Mouse (Mus musculus) c-Kit-positive CD71-positive TER-119-negative erythroid progenitor cells, embryonic 14.5 days (primary cell): ENCODE data around the gene Glyatl3.

Experiments used
- DNase-seq: peaks from one replicate; pipeline ENCODE4 v3.0.0-alpha.2; 2013; ENCODE audit warnings: low read depth

Gene Glyatl3

GRCm38 (mm10) chr17:40914250-40914649, at the start of gene Glyatl3:
Glyatl3 (minus strand) TSS chr17:40914350.
- no peak for DNase-seq

- DNase-seq = no peak
These were observed 34.4 kb upstream of the Glyatl3 start for GRCm38 (mm10) chr17:40948518-40948917.

GRCm38 (mm10) chr17:40934420-40935231, 20.5 kb upstream of the Glyatl3 start, which contains the start of the genes Mut and Cenpq:
Mut (plus strand) TSS chr17:40934685.
Cenpq (minus strand) TSS chr17:40935047.
- DNase-seq = peak; percentile 95

GRCm38 (mm10) chr17:40933985-40934384, 19.8 kb upstream of the Glyatl3 start:
- DNase-seq = peak; percentile 22

GRCm38 (mm10) chr17:40915499-40915898, 1.3 kb upstream of the Glyatl3 start:
- DNase-seq = no peak

GRCm38 (mm10) chr17:40904721-40905154, 9.4 kb downstream of the Glyatl3 start:
- no peak for DNase-seq

GRCm38 (mm10) chr17:40904056-40904597, 10.0 kb downstream of the Glyatl3 start:
- no peak for DNase-seq

GRCm38 (mm10) chr17:40903345-40903744, 10.8 kb downstream of the Glyatl3 start:
- no peak for DNase-seq

GRCm38 (mm10) chr17:40899783-40900363, 14.3 kb downstream of the Glyatl3 start:
- DNase-seq = no peak

GRCm38 (mm10) chr17:40896863-40897262, 17.3 kb downstream of the Glyatl3 start:
- peak; percentile 46 for DNase-seq

- no peak for DNase-seq
These were observed 26.2 kb downstream of the Glyatl3 start for GRCm38 (mm10) chr17:40887849-40888536.

- DNase-seq = no peak
These were observed 29.0 kb downstream of the Glyatl3 start for GRCm38 (mm10) chr17:40885155-40885554.

GRCm38 (mm10) chr17:40882172-40882571, 32.0 kb downstream of the Glyatl3 start:
- DNase-seq = no peak

- peak; percentile 58 for DNase-seq
These were observed 34.0 kb downstream of the Glyatl3 start, which contains the start of gene 9130008F23Rik for GRCm38 (mm10) chr17:40879924-40880691. 9130008F23Rik (minus strand) TSS chr17:40880559.

GRCm38 (mm10) chr17:40879528-40879923, 34.6 kb downstream of the Glyatl3 start:
- DNase-seq = no peak

GRCm38 (mm10) chr17:40877741-40878140, 36.4 kb downstream of the Glyatl3 start:
- no peak for DNase-seq

GRCm38 (mm10) chr17:40875568-40875967, 38.6 kb downstream of the Glyatl3 start:
- no peak for DNase-seq

- no peak for DNase-seq
These were observed 39.4 kb downstream of the Glyatl3 start for GRCm38 (mm10) chr17:40874701-40875100.

- DNase-seq = no peak
These were observed 40.6 kb downstream of the Glyatl3 start for GRCm38 (mm10) chr17:40873582-40874011.

GRCm38 (mm10) chr17:40872626-40873025, 41.5 kb downstream of the Glyatl3 start:
- DNase-seq = no peak

GRCm38 (mm10) chr17:40868952-40869747, 45.0 kb downstream of the Glyatl3 start:
- DNase-seq = no peak
